Mouse (Mus musculus) heart, postnatal 0 days (tissue): ENCODE data around the gene Erp27. TPM values are rescaled to one million over a fixed set of nuclear protein-coding genes. Genes with fewer than 3 reads are reported as not detected.
"Not testable (repeated sequence)": the region's sequence is repeated elsewhere in the genome, so short reads cannot be mapped to it uniquely, and the experiment has no call there.

Experiments
- ATAC-seq: fragments of 200-750 bp; cut with Nextera tagmentation; 2 replicates; pipeline ENCODE4 v1.8.0; 2017; ENCODE audit warnings: low read depth, moderate number of reproducible peaks, moderate library complexity; ENCODE audit not compliant: insufficient read depth
- DNase-seq: peaks from one replicate; pipeline ENCODE4 v3.0.0-alpha.2; 2016; ENCODE audit warnings: low spot score
- H3K27ac ChIP-seq: fragments of 300-500 bp; sonication (generic); 2 replicates; pipeline ENCODE4 v1.5.1; 2014; ENCODE audit warnings: low read depth, mild to moderate bottlenecking
- H3K27me3 ChIP-seq: fragments of 300-500 bp; sonication (generic); 2 replicates; pipeline ENCODE4 v1.6.1; 2014; ENCODE audit warnings: low read length, mixed read lengths; ENCODE audit not compliant: control insufficient read depth, insufficient read depth
- H3K36me3 ChIP-seq: fragments of 300-500 bp; sonication (generic); replicated peaks from 2 replicates; pipeline ENCODE4 v1.6.1; 2014; ENCODE audit warnings: low read length, mixed read lengths; ENCODE audit not compliant: control insufficient read depth, insufficient read depth
- H3K4me1 ChIP-seq: fragments of 300-500 bp; sonication (generic); 2 replicates; pipeline ENCODE4 v1.6.1; 2014; ENCODE audit warnings: antibody characterized with exemption; ENCODE audit not compliant: control insufficient read depth, insufficient read depth
- H3K4me2 ChIP-seq: fragments of 300-500 bp; sonication (generic); 2 replicates; pipeline ENCODE4 v1.6.1; 2014; ENCODE audit warnings: low read depth, mild to moderate bottlenecking, low read length, moderate library complexity
- H3K4me3 ChIP-seq: fragments of 300-500 bp; sonication (generic); 2 replicates; pipeline ENCODE4 v1.5.1; 2014; ENCODE audit warnings: low read depth, low read length
- H3K9ac ChIP-seq: fragments of 300-500 bp; sonication (generic); replicated peaks from 2 replicates; pipeline ENCODE4 v1.6.1; 2014; ENCODE audit warnings: low read depth, low read length, mixed read lengths
- H3K9me3 ChIP-seq: fragments of 300-500 bp; sonication (generic); replicated peaks from 2 replicates; pipeline ENCODE4 v1.6.1; 2016; ENCODE audit warnings: low read length; ENCODE audit not compliant: control insufficient read depth
- CTCF ChIP-seq: IDR thresholded peaks from 2 replicates; pipeline ENCODE4 v1.5.1; 2016; ENCODE audit warnings: antibody characterized with exemption, control low read depth, low read depth
- EP300 ChIP-seq: IDR thresholded peaks from 2 replicates; pipeline ENCODE4 v1.6.1; 2016; ENCODE audit warnings: antibody characterized with exemption, low read depth
- WGBS: fragments of 180-500 bp; shearing (Covaris S2); extraction: QIAGEN DNeasy Blood & Tissue Kit; methylation state at CpG from one replicate; pipeline ENCODE4 v1.1.7; 2014; 5-methylcytosine and 5-hydroxymethylcytosine counted together
- polyA plus RNA-seq: library from polyadenylated mRNA; unstranded; fragments of >200 nt; fragmentation: Nextera tagmentation; extraction: Ambion mirVana; gene quantifications from 2 replicates; pipeline ENCODE4 v1.2.1, GENCODE M21; 2015
- total RNA-seq: library from RNA; depleted of rRNA; stranded (reverse); fragments of >200 nt; gene quantifications from 2 replicates; pipeline ENCODE4 v1.2.3, GENCODE M21; 2014; ENCODE audit warnings: low replicate concordance

Erp27 gene
- total and polyA plus RNA-seq, 2 experiments from 2014 or later, result 0.83 TPM; not detected in 1

GRCm38 (mm10) chr6:136889067-136889466 lies 32.9 kb downstream of the Erp27 start:
- Histone ChIP-seq H3K9me3 (no peaks in the 10 kb centered on the region), H3K9ac (no peak overlapping the region), H3K27ac (no peak overlapping the region), H3K27me3 (no peaks in the 10 kb centered on the region), H3K4me3 (no peak overlapping the region), H3K4me2 (no peak overlapping the region), H3K36me3 (no peaks in the 10 kb centered on the region), H3K4me1 (peaks cover 9% of the 10 kb centered on the region)
- no peak for ATAC-seq
- 91% methylated on average over 6 of the region's 6 CpGs for WGBS
- no peak for TF ChIP-seq EP300
- TF ChIP-seq CTCF, result no peak
- DNase-seq, result no peak

- ATAC-seq (peak; percentile 84), DNase-seq (peak; percentile 80)
- H3K4me2 ChIP-seq, result no peak overlapping the region
- H3K27ac ChIP-seq, result peak overlapping the region; percentile 69
- no peak overlapping the region for H3K9ac ChIP-seq
- TF ChIP-seq EP300 (peak; percentile 58; the same call in 1 of the 2 replicates), CTCF (no peak)
- no peaks in the 10 kb centered on the region for H3K36me3 ChIP-seq
- WGBS, result 18% methylated on average over 9 of the region's 9 CpGs
- no peaks in the 10 kb centered on the region for H3K9me3 ChIP-seq
- no peaks in the 10 kb centered on the region for H3K27me3 ChIP-seq
- no peak overlapping the region for H3K4me3 ChIP-seq
- H3K4me1 ChIP-seq, result peaks cover 9% of the 10 kb centered on the region
These were observed 34.1 kb downstream of the Erp27 start for GRCm38 (mm10) chr6:136887854-136888253.

- not testable (repeated sequence) for ATAC-seq, H3K9me3 ChIP-seq, H3K9ac ChIP-seq, H3K36me3 ChIP-seq, H3K4me3 ChIP-seq, H3K4me2 ChIP-seq, H3K4me1 ChIP-seq, H3K27ac ChIP-seq, DNase-seq, H3K27me3 ChIP-seq
- 69% methylated on average over 1 of the region's 1 CpGs for WGBS
These were observed 37.2 kb downstream of the Erp27 start for GRCm38 (mm10) chr6:136884766-136885165.

DNA sequence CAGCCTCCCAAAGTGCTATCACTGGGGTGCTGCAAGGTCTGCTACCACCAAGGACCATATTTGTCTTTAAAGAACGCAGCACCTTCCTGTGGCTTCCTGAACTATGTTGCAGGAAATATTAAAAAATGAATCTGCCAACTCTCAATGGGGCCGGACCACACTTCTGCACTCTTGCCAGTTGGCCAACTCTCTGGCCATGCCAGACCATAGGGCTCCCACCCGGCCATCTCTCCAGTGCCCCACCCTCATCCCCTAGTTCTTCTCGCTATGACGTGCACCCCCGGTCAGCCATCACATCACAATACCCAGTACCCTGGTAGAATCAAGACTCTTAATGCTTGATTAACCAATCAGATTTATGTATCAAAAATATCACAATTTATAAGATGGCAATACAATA lies 38.0 kb downstream of the Erp27 start:
- TF ChIP-seq EP300, result no peak
- no peak for TF ChIP-seq CTCF
- Histone ChIP-seq H3K4me2 (no peak overlapping the region), H3K4me3 (no peak overlapping the region), H3K9ac (no peak overlapping the region), H3K27ac (no peak overlapping the region), H3K9me3 (no peaks in the 10 kb centered on the region), H3K36me3 (no peaks in the 10 kb centered on the region), H3K4me1 (peaks cover 7% of the 10 kb centered on the region), H3K27me3 (no peaks in the 10 kb centered on the region)
- ATAC-seq (no peak), DNase-seq (no peak)
- WGBS, result 84% methylated on average over 6 of the region's 6 CpGs

GRCm38 (mm10) chr6:136883431-136883915 lies 38.5 kb downstream of the Erp27 start:
- TF ChIP-seq EP300, result no peak
- no peak for TF ChIP-seq CTCF
- Histone ChIP-seq H3K27me3 (no peaks in the 10 kb centered on the region), H3K9me3 (no peaks in the 10 kb centered on the region), H3K4me1 (peaks cover 7% of the 10 kb centered on the region), H3K4me2 (no peak overlapping the region), H3K36me3 (no peaks in the 10 kb centered on the region), H3K27ac (no peak overlapping the region), H3K9ac (no peak overlapping the region), H3K4me3 (no peak overlapping the region)
- no peak for DNase-seq
- 57% methylated on average over 3 of the region's 3 CpGs for WGBS
- ATAC-seq, result no peak

DNA sequence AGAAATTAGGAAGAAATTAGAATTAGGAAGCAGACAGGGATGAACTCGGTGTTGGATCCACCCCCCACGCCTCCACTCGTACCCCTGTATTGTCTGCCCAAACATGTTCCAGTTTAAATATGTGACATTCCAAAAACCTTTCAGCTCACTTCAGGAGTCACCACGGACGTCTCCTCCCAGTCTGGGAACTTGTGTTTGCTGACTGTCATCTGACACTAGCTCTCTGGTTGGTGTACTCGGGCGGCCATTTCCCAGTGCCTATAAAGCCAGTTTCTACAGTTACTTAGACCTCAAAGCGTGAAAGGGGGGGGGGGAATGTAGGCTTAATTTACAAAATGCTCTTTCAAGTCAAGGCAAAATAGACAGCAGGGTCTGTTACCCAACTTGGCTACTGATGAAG lies 40.3 kb downstream of the Erp27 start:
- ATAC-seq, result no peak
- Histone ChIP-seq H3K27ac (no peak overlapping the region), H3K27me3 (no peaks in the 10 kb centered on the region), H3K36me3 (no peaks in the 10 kb centered on the region), H3K4me2 (no peak overlapping the region), H3K9me3 (no peaks in the 10 kb centered on the region), H3K4me3 (no peak overlapping the region), H3K4me1 (no peaks in the 10 kb centered on the region), H3K9ac (no peak overlapping the region)
- WGBS, result 55% methylated on average over 8 of the region's 8 CpGs
- no peak for DNase-seq
- TF ChIP-seq EP300 (no peak), CTCF (no peak)
